9 mouse cellular contexts compared by ENCODE assay signal in genomic region chrX:112348395-112348791, GRCm38 (mm10). TPM values are rescaled to one million over a fixed set of nuclear protein-coding genes. Genes with fewer than 3 reads are reported as not detected.
DNase-seq lines count a peak whose midpoint lies in the region; ATAC-seq lines count a peak whose summit lies in the region.
"Had no signal": no experiment of that assay in that cellular context is flagged by ENCODE, and none has a peak within 500 bp of the region (broad histone marks: within the 10 kb centered on the region; RNA-seq: fewer than 3 reads in every experiment).

No protein-coding gene starts in this region.

- no peak overlapping the region for H3K4me3 ChIP-seq in midbrain, embryonic 14.5 days (replicated peaks; ENCODE audit: low read depth, low read length)
- H3K4me3 ChIP-seq in midbrain, embryonic 15.5 days = no peak overlapping the region

- no peaks in the 10 kb centered on the region for H3K27me3 ChIP-seq in midbrain, embryonic 14.5 days (ENCODE audit: control insufficient read depth, insufficient read depth, low read length)
- H3K27me3 ChIP-seq in midbrain, embryonic 15.5 days (replicated peaks) = no peaks in the 10 kb centered on the region

- 29% methylated on average over 3 of the region's 3 CpGs for WGBS in midbrain, embryonic 14.5 days
- WGBS in midbrain, embryonic 15.5 days = 32% methylated on average over 3 of the region's 3 CpGs

- intact Hi-C loops in heart, postnatal 25 days (cut with DNase I) = no loop called here

- no peak overlapping the region for H3K27ac ChIP-seq in midbrain, embryonic 14.5 days (replicated peaks; ENCODE audit: low read depth, low read length)
- H3K27ac ChIP-seq in midbrain, embryonic 15.5 days = no peak overlapping the region

- peak; percentile 12 for DNase-seq in heart, postnatal 4 days
- no peak for DNase-seq in heart, postnatal 25 days (ENCODE audit: low spot score)
- peak; percentile 81 for DNase-seq in midbrain, embryonic 14.5 days
- DNase-seq in brain, adult 2 months (ENCODE audit: low read depth, low spot score) = peak; percentile 55
- DNase-seq in retina, postnatal 7 days (ENCODE audit: low read depth, low spot score) = peak; percentile 21
- DNase-seq in thymus, adult 18-20 months = no peak

- H3K9me3 ChIP-seq in midbrain, embryonic 14.5 days (ENCODE audit: control insufficient read depth, low read length) = no peaks in the 10 kb centered on the region
- H3K9me3 ChIP-seq in midbrain, embryonic 15.5 days = no peaks in the 10 kb centered on the region

- H3K4me2 ChIP-seq in midbrain, embryonic 14.5 days (ENCODE audit: low read length) = no peak overlapping the region
- no peak overlapping the region for H3K4me2 ChIP-seq in midbrain, embryonic 15.5 days

- ATAC-seq in midbrain, embryonic 14.5 days (ENCODE audit: low FRiP score, low TSS enrichment) = no peak
- ATAC-seq in midbrain, embryonic 15.5 days (replicated peaks) = no peak
- ATAC-seq in monocyte, adult 5-6 weeks (replicated peaks; ENCODE audit: insufficient number of reproducible peaks, low FRiP score, low TSS enrichment, poor library complexity, severe bottlenecking) = no peak

- no peaks in the 10 kb centered on the region for H3K4me1 ChIP-seq in midbrain, embryonic 14.5 days (ENCODE audit: control insufficient read depth, insufficient read depth, low read length)
- no peaks in the 10 kb centered on the region for H3K4me1 ChIP-seq in midbrain, embryonic 15.5 days

- no peaks in the 10 kb centered on the region for H3K36me3 ChIP-seq in midbrain, embryonic 14.5 days (ENCODE audit: control insufficient read depth, insufficient read depth, low read length)
- no peaks in the 10 kb centered on the region for H3K36me3 ChIP-seq in midbrain, embryonic 15.5 days (replicated peaks)

- H3K9ac ChIP-seq in midbrain, embryonic 14.5 days (replicated peaks; ENCODE audit: low read length) = no peak overlapping the region
- no peak overlapping the region for H3K9ac ChIP-seq in midbrain, embryonic 15.5 days

RNA-seq across cellular contexts. Expression of gene Apool, which starts 37.3 kb away (rescaled TPM):
- total RNA-seq in heart, postnatal 4 days (2021) = 10 to 100 TPM; 62.9 to 66.5 TPM
- 10 to 100 TPM; 65.7 to 73.1 TPM for total RNA-seq in heart, postnatal 25 days (2021)
- polyA plus RNA-seq in midbrain, embryonic 14.5 days (2014; fragmentation: Nextera tagmentation; extraction: Ambion mirVana) = 15.0 and 22.8 TPM in 2 replicates
- polyA plus RNA-seq in midbrain, embryonic 15.5 days (2015; fragmentation: Nextera tagmentation; extraction: Ambion mirVana) = 15.1 and 18.5 TPM in 2 replicates
- total RNA-seq in monocyte, adult 5-6 weeks (2017) = 14.8 to 29.4 TPM (median 22.9 TPM) in 3 replicates

RNA-seq across cellular contexts. Expression of gene Satl1, which starts 58.2 kb away (rescaled TPM):
- total RNA-seq in heart, postnatal 4 days (2021) = not detected
- not detected for total RNA-seq in heart, postnatal 25 days (2021)
- polyA plus RNA-seq in midbrain, embryonic 14.5 days (2014; fragmentation: Nextera tagmentation; extraction: Ambion mirVana) = not detected in 2 replicates
- 0.06 TPM in 1 of 2 replicates, not detected in the other for polyA plus RNA-seq in midbrain, embryonic 15.5 days (2015; fragmentation: Nextera tagmentation; extraction: Ambion mirVana)
- total RNA-seq in monocyte, adult 5-6 weeks (2017) = 0.64 TPM in 1 of 3 replicates, not detected in the others
- total RNA-seq: layer of hippocampus, postnatal 14 days had no signal

Comparison
In these comparisons a context has a peak if more than half of its experiments do, and no peak if none do; other contexts are left out.
1. DNase-seq: peak in heart, postnatal 4 days (single experiment), midbrain, embryonic 14.5 days (single experiment), brain, adult 2 months (single experiment) and retina, postnatal 7 days (single experiment); none in heart, postnatal 25 days (single experiment) and thymus, adult 18-20 months (0 of 2).